Mouse (Mus musculus): ENCODE results near the gene Bcl6.

DNA sequence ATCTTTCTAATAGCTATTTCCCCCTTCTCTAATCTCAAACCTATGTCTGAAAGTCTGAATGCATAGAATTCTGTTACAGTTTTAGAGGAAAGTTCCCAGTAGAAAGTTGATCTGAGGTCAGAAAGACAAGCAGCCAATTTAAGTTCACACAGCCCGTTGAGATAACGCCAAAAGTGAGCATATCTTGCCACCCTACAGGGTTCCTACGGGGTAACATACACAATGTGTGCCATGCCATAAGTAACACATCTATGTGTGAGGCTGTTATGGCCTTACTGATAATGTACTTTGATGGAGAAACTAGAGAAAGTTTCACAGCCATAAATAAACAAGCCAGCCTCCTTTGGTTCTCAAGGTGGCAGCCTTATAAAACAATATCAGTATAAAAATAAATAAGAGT, 25.7 kb upstream of the Bcl6 start:
- TF ChIP-seq CTCF (IDR thresholded peaks at IDR 0.05; ENCODE audit: low read depth, low read length) (no peak), POLR2A (IDR thresholded peaks at IDR 0.05; ENCODE audit: borderline replicate concordance, low read depth, low read length) (no peak)

Measured in bone marrow macrophage, adult 2 months (primary cell).